In the genomic region with DNA sequence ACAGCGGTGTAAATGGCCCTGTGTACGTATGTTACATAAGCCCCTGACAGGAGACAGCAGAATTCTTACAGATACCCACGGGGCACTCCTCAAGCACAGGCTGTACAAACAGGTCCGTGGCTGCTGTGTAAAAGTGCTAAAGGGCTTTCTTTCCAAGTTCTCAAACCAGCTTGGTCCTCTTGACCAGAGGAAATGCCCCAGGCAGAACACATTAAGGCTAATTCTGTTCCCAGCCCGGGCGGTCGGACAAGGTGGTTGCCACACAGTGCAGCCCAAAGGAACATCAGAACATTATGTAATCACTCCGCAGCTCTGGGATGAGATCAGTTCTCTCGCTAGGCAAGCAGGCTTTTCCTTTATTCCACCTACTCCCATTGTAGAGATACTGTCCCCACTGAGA, we compare ENCODE assay signal across 8 mouse cellular contexts. TPM values are rescaled to one million over a fixed set of nuclear protein-coding genes. Genes with fewer than 3 reads are reported as not detected.
DNase-seq lines count a peak whose midpoint lies in the region; ATAC-seq and TF ChIP-seq lines count a peak whose summit lies in the region.

No protein-coding gene starts in this region.

- no peak for DNase-seq in midbrain, embryonic 11.5 days (ENCODE audit: low spot score, missing footprints)
- DNase-seq in cerebellum, adult 9-10 months: peak; percentile 94
- DNase-seq in gastrocnemius, postnatal 14 days: peak; percentile 49
- DNase-seq in left cerebral cortex, postnatal 25 days (ENCODE audit: low spot score in 2 of 2): peak; percentile 81 to 92
- no peak for DNase-seq in thymus, postnatal 14 days

- ATAC-seq in midbrain, embryonic 12.5 days (ENCODE audit: low FRiP score, low read depth): no peak
- no peak for ATAC-seq in midbrain, embryonic 11.5 days (ENCODE audit: low FRiP score)
- ATAC-seq in intestine, postnatal 0 days: no peak
- ATAC-seq in midbrain, embryonic 15.5 days (replicated peaks): no peak; the same call in 1 of the 2 replicates

- H3K36me3 ChIP-seq in midbrain, embryonic 12.5 days: peaks cover 15% of the 10 kb centered on the region
- H3K36me3 ChIP-seq in midbrain, embryonic 11.5 days (ENCODE audit: control insufficient read depth, insufficient read depth, low read length): no peaks in the 10 kb centered on the region
- peaks cover 30% of the 10 kb centered on the region for H3K36me3 ChIP-seq in intestine, postnatal 0 days (ENCODE audit: control insufficient read depth, insufficient read depth)
- peaks cover 6% of the 10 kb centered on the region; the same call in 1 of the 2 replicates for H3K36me3 ChIP-seq in midbrain, embryonic 15.5 days (replicated peaks)

- H3K4me1 ChIP-seq in midbrain, embryonic 12.5 days: peaks cover 36% of the 10 kb centered on the region
- peaks cover 4% of the 10 kb centered on the region; the same call in 1 of the 2 replicates for H3K4me1 ChIP-seq in midbrain, embryonic 11.5 days (ENCODE audit: control insufficient read depth, insufficient read depth, low read length)
- peaks cover 3% of the 10 kb centered on the region; the same call in 1 of the 2 replicates for H3K4me1 ChIP-seq in intestine, postnatal 0 days (replicated peaks; ENCODE audit: control insufficient read depth, insufficient read depth, low read length)
- peaks cover 36% of the 10 kb centered on the region for H3K4me1 ChIP-seq in midbrain, embryonic 15.5 days

- H3K4me3 ChIP-seq in midbrain, embryonic 12.5 days: no peak overlapping the region
- no peak overlapping the region for H3K4me3 ChIP-seq in midbrain, embryonic 11.5 days (ENCODE audit: low read depth, low read length)
- H3K4me3 ChIP-seq in intestine, postnatal 0 days (ENCODE audit: low read depth, low read length): peak overlapping the region; percentile 97
- peak overlapping the region; percentile 98 for H3K4me3 ChIP-seq in midbrain, embryonic 15.5 days

- no peaks in the 10 kb centered on the region for H3K27me3 ChIP-seq in midbrain, embryonic 12.5 days
- H3K27me3 ChIP-seq in midbrain, embryonic 11.5 days (ENCODE audit: control insufficient read depth, insufficient read depth, low read length): no peaks in the 10 kb centered on the region
- no peaks in the 10 kb centered on the region for H3K27me3 ChIP-seq in intestine, postnatal 0 days (replicated peaks; ENCODE audit: control insufficient read depth, insufficient read depth, low read length)
- no peaks in the 10 kb centered on the region for H3K27me3 ChIP-seq in midbrain, embryonic 15.5 days (replicated peaks)

- H3K9ac ChIP-seq in midbrain, embryonic 12.5 days (replicated peaks): peak overlapping the region; percentile 24; the same call in 1 of the 2 replicates
- no peak overlapping the region for H3K9ac ChIP-seq in midbrain, embryonic 11.5 days (ENCODE audit: low read length)
- H3K9ac ChIP-seq in intestine, postnatal 0 days (ENCODE audit: low read depth, low read length): no peak overlapping the region
- H3K9ac ChIP-seq in midbrain, embryonic 15.5 days: peak overlapping the region; percentile 24; the same call in 1 of the 2 replicates

- 61% methylated on average over 9 of the region's 9 CpGs for WGBS in midbrain, embryonic 12.5 days
- WGBS in midbrain, embryonic 11.5 days: 75% methylated on average over 9 of the region's 9 CpGs
- WGBS in intestine, postnatal 0 days: 36% methylated on average over 9 of the region's 9 CpGs
- 29% methylated on average over 9 of the region's 9 CpGs for whole genome bisulfite sequencing in midbrain, embryonic 15.5 days

- 0 out of 2 replicates have a peak overlapping the region, but pooled peaks have one; percentile 30 for H3K27ac ChIP-seq in midbrain, embryonic 12.5 days (replicated peaks)
- no peak overlapping the region for H3K27ac ChIP-seq in midbrain, embryonic 11.5 days (ENCODE audit: low read depth, low read length)
- H3K27ac ChIP-seq in intestine, postnatal 0 days (ENCODE audit: low read depth, low read length): peak overlapping the region; percentile 36; the same call in 1 of the 2 replicates
- H3K27ac ChIP-seq in midbrain, embryonic 15.5 days: peak overlapping the region; percentile 35; the same call in 1 of the 2 replicates

- peak overlapping the region; percentile 62 for H3K4me2 ChIP-seq in midbrain, embryonic 12.5 days (replicated peaks)
- H3K4me2 ChIP-seq in midbrain, embryonic 11.5 days: no peak overlapping the region
- H3K4me2 ChIP-seq in intestine, postnatal 0 days (replicated peaks; ENCODE audit: low read depth): peak overlapping the region; percentile 70
- peak overlapping the region; percentile 58 for H3K4me2 ChIP-seq in midbrain, embryonic 15.5 days

- H3K9me3 ChIP-seq in midbrain, embryonic 12.5 days: 0 out of 2 replicates have a peak, but pooled peaks cover under 1% of the 10 kb centered on the region
- no peaks in the 10 kb centered on the region for H3K9me3 ChIP-seq in midbrain, embryonic 11.5 days (ENCODE audit: control insufficient read depth, low read length)
- no peaks in the 10 kb centered on the region for H3K9me3 ChIP-seq in intestine, postnatal 0 days (ENCODE audit: control insufficient read depth)
- no peaks in the 10 kb centered on the region for H3K9me3 ChIP-seq in midbrain, embryonic 15.5 days

- no peak for TF ChIP-seq CTCF in intestine, postnatal 0 days (IDR thresholded peaks at IDR 0.05; ENCODE audit: low read depth)

- intact Hi-C loops in gastrocnemius, postnatal 14 days (cut with DNase I; ENCODE audit: low total_unique reads): loop anchor here (10.0 kb wide), 1 partner anchor 92 kb away; no protein-coding TSS in a partner anchor
- intact Hi-C loops in left cerebral cortex, postnatal 25 days (cut with DNase I): no loop called here

RNA-seq across cellular contexts. Expression of gene Itm2b, which starts 2.4 kb away (rescaled TPM):
- polyA plus RNA-seq in midbrain, embryonic 12.5 days (2016; fragmentation: Nextera tagmentation; extraction: Ambion mirVana): 326 and 367 TPM in 2 replicates
- polyA plus RNA-seq in midbrain, embryonic 11.5 days (2014; fragmentation: Nextera tagmentation; extraction: Ambion mirVana): 325 and 356 TPM in 2 replicates
- total RNA-seq in gastrocnemius, postnatal 14 days (2021): 100 to 1,000 TPM; 330 to 339 TPM
- polyA plus RNA-seq in intestine, postnatal 0 days (2015; fragmentation: Nextera tagmentation; extraction: Ambion mirVana): 1,587 and 1,596 TPM in 2 replicates
- total RNA-seq in left cerebral cortex, postnatal 25 days (2021): 100 to 1,000 TPM; 746 to 815 TPM
- polyA plus RNA-seq in midbrain, embryonic 15.5 days (2015; fragmentation: Nextera tagmentation; extraction: Ambion mirVana): 590 and 626 TPM in 2 replicates

RNA-seq across cellular contexts. Expression of gene Rb1, which starts 57.1 kb away (rescaled TPM):
- 34.0 and 34.6 TPM in 2 replicates for polyA plus RNA-seq in midbrain, embryonic 12.5 days (2016; fragmentation: Nextera tagmentation; extraction: Ambion mirVana)
- 41.4 and 49.2 TPM in 2 replicates for polyA plus RNA-seq in midbrain, embryonic 11.5 days (2014; fragmentation: Nextera tagmentation; extraction: Ambion mirVana)
- 10 to 100 TPM; 18.1 to 20.2 TPM for total RNA-seq in gastrocnemius, postnatal 14 days (2021)
- polyA plus RNA-seq in intestine, postnatal 0 days (2015; fragmentation: Nextera tagmentation; extraction: Ambion mirVana): 14.1 and 15.1 TPM in 2 replicates
- total RNA-seq in left cerebral cortex, postnatal 25 days (2021): 10 to 100 TPM; 31.1 to 33.1 TPM
- polyA plus RNA-seq in midbrain, embryonic 15.5 days (2015; fragmentation: Nextera tagmentation; extraction: Ambion mirVana): 28.0 and 30.2 TPM in 2 replicates

Comparison
In these comparisons a context has a peak if more than half of its experiments do, and no peak if none do; other contexts are left out.
1. H3K4me3 ChIP-seq: peak in intestine, postnatal 0 days (single experiment) and midbrain, embryonic 15.5 days (single experiment); none in midbrain, embryonic 12.5 days (single experiment) and midbrain, embryonic 11.5 days (single experiment).
2. H3K9ac ChIP-seq: peak in midbrain, embryonic 12.5 days (single experiment) and midbrain, embryonic 15.5 days (single experiment); none in midbrain, embryonic 11.5 days (single experiment) and intestine, postnatal 0 days (single experiment).
3. DNase-seq: peak in cerebellum, adult 9-10 months (single experiment), gastrocnemius, postnatal 14 days (single experiment) and left cerebral cortex, postnatal 25 days (2 of 2); none in midbrain, embryonic 11.5 days (single experiment) and thymus, postnatal 14 days (single experiment).